Mouse (Mus musculus): ENCODE measurements around the gene Sytl1.

DNA sequence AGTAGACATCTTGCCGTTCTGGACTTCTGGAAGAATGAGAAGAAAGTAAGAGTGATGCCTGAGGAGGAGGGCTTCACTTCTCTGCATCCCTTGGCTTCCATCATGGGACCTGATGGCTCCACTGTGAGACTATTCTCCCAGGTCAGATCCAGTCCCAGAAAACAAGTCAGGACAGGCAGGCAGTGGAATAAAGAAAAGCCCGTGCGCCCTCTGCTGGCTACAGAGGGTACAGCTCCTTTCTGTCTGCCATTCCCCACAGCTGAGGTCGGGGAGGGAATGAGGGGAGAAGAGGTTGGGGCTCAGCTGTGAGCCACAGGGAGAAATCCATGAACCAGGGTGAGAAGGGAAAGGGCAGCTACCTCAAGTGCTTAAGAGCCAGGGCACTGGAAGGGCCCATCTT lies 38.9 kb upstream of the Sytl1 start:
- TF ChIP-seq GATA1 (IDR thresholded peaks at IDR 0.05; ENCODE audit: borderline replicate concordance, low read length) (no peak), FLI1 (IDR thresholded peaks at IDR 0.05; ENCODE audit: low read length) (no peak)
